In the genomic region with DNA sequence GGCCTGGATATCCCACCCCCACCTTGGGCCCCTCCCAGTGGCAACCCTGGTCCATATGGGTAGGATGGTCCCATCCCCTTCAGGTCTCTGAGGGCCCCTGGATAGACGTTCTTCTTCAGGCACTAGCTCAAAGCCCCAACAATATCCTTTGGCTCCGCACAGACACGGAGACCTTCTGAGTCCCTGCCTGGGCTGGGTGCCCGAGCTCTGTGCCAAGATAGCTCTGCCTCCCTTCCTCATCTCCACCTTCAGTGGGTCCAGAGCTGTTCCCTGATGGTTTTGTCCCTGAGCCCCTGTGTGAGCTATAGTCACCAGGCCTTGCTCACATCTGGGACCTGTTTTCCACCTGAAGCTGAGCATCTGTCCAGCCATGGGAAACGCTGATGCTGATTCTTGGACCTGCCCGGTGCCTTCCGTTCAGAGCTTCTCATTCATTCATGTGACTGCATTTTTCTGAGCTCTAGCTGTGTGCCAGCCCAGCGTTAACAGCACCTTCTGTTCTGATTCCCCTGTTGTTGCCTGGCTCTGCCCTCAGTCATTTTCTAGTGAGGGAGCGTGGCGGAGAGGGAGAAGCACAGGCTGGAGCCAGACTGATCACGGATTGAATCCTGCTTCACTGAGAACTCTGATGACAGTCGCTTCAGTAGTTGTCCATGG, we compare ENCODE assay signal across 9 mouse cellular contexts. TPM values are rescaled to one million over a fixed set of nuclear protein-coding genes. Genes with fewer than 3 reads are reported as not detected.
A peak's percentile ranks its signal among the peaks of the same experiment; 100 is the strongest.
DNase-seq lines count a peak whose midpoint lies in the region; ATAC-seq lines count a peak whose summit lies in the region.
"Had no signal": no experiment of that assay in that cellular context is flagged by ENCODE, and none has a peak within 500 bp of the region (broad histone marks: within the 10 kb centered on the region; RNA-seq: fewer than 3 reads in every experiment).

No protein-coding gene starts in this region.

- H3K27ac ChIP-seq in forebrain, embryonic 15.5 days (replicated peaks) = peak overlapping the region; percentile 53
- no peak overlapping the region for H3K27ac ChIP-seq in forebrain, embryonic 11.5 days (ENCODE audit: low read depth, low read length)
- H3K27ac ChIP-seq in heart, embryonic 15.5 days = peak overlapping the region; percentile 80

- WGBS in forebrain, embryonic 15.5 days = 68% methylated on average over 12 of the region's 12 CpGs
- WGBS in forebrain, embryonic 11.5 days = 80% methylated on average over 12 of the region's 12 CpGs
- 53% methylated on average over 12 of the region's 12 CpGs for whole genome bisulfite sequencing in heart, embryonic 15.5 days

- no peak overlapping the region for H3K4me3 ChIP-seq in forebrain, embryonic 15.5 days
- no peak overlapping the region for H3K4me3 ChIP-seq in forebrain, embryonic 11.5 days (ENCODE audit: low read depth, low read length)
- no peak overlapping the region for H3K4me3 ChIP-seq in heart, embryonic 15.5 days

- no peaks in the 10 kb centered on the region for H3K36me3 ChIP-seq in forebrain, embryonic 15.5 days
- no peaks in the 10 kb centered on the region for H3K36me3 ChIP-seq in forebrain, embryonic 11.5 days (ENCODE audit: control insufficient read depth, insufficient read depth, low read length)
- no peaks in the 10 kb centered on the region for H3K36me3 ChIP-seq in heart, embryonic 15.5 days

- H3K9me3 ChIP-seq in forebrain, embryonic 15.5 days = no peaks in the 10 kb centered on the region
- no peaks in the 10 kb centered on the region for H3K9me3 ChIP-seq in forebrain, embryonic 11.5 days (ENCODE audit: control insufficient read depth, low read length)
- H3K9me3 ChIP-seq in heart, embryonic 15.5 days (replicated peaks) = no peaks in the 10 kb centered on the region

- DNase-seq in forebrain, embryonic 11.5 days (ENCODE audit: low spot score) = no peak
- DNase-seq in right cerebral cortex, adult 2 months (ENCODE audit: low spot score in 2 of 2) = peak; percentile 40 to 44
- DNase-seq in right cerebral cortex, postnatal 36 days (ENCODE audit: low spot score in 2 of 2) = no peak
- DNase-seq in kidney, postnatal 4 days = no peak
- DNase-seq in embryo, embryonic 11 days = no peak
- no peak for DNase-seq in liver

- H3K4me2 ChIP-seq in forebrain, embryonic 15.5 days (replicated peaks) = no peak overlapping the region
- no peak overlapping the region for H3K4me2 ChIP-seq in forebrain, embryonic 11.5 days (ENCODE audit: low read depth, low read length, severe bottlenecking)
- no peak overlapping the region for H3K4me2 ChIP-seq in heart, embryonic 15.5 days

- peaks cover 12% of the 10 kb centered on the region for H3K4me1 ChIP-seq in forebrain, embryonic 15.5 days
- no peaks in the 10 kb centered on the region for H3K4me1 ChIP-seq in forebrain, embryonic 11.5 days (replicated peaks; ENCODE audit: control insufficient read depth, insufficient read depth, low read length)
- peaks cover 68% of the 10 kb centered on the region for H3K4me1 ChIP-seq in heart, embryonic 15.5 days (replicated peaks)

- H3K9ac ChIP-seq in forebrain, embryonic 15.5 days (replicated peaks) = no peak overlapping the region
- no peak overlapping the region for H3K9ac ChIP-seq in forebrain, embryonic 11.5 days (ENCODE audit: low read length)
- no peak overlapping the region for H3K9ac ChIP-seq in heart, embryonic 15.5 days

- ATAC-seq in forebrain, embryonic 15.5 days (replicated peaks) = peak; percentile 55; the same call in 1 of the 2 replicates
- ATAC-seq in forebrain, embryonic 11.5 days (replicated peaks; ENCODE audit: low FRiP score) = no peak
- ATAC-seq in heart, embryonic 15.5 days (replicated peaks; ENCODE audit: insufficient number of reproducible peaks, insufficient read depth, low FRiP score, low read depth) = peak; percentile 33; the same call in 1 of the 2 replicates

- H3K27me3 ChIP-seq in forebrain, embryonic 15.5 days = no peaks in the 10 kb centered on the region
- H3K27me3 ChIP-seq in forebrain, embryonic 11.5 days (ENCODE audit: control insufficient read depth, insufficient read depth, low read length) = no peaks in the 10 kb centered on the region
- H3K27me3 ChIP-seq in heart, embryonic 15.5 days = no peaks in the 10 kb centered on the region

RNA-seq across cellular contexts. Expression of a gene that starts 10.2 kb away (rescaled TPM):
- 2.3 and 3.1 TPM in 2 replicates for polyA plus RNA-seq in forebrain, embryonic 15.5 days (2015; fragmentation: Nextera tagmentation; extraction: Ambion mirVana)
- polyA plus RNA-seq in forebrain, embryonic 11.5 days (2014; fragmentation: Nextera tagmentation; extraction: Ambion mirVana) = 0.20 and 0.24 TPM in 2 replicates
- 16.5 and 27.5 TPM in 2 replicates for polyA plus RNA-seq in heart, embryonic 15.5 days (2015; fragmentation: Nextera tagmentation; extraction: Ambion mirVana)

RNA-seq across cellular contexts. Expression of a gene that starts 32.1 kb away (rescaled TPM):
- not detected in 2 replicates for polyA plus RNA-seq in forebrain, embryonic 15.5 days (2015; fragmentation: Nextera tagmentation; extraction: Ambion mirVana)
- polyA plus RNA-seq in forebrain, embryonic 11.5 days (2014; fragmentation: Nextera tagmentation; extraction: Ambion mirVana) = not detected in 2 replicates
- polyA plus RNA-seq in heart, embryonic 15.5 days (2015; fragmentation: Nextera tagmentation; extraction: Ambion mirVana) = not detected in 2 replicates
- polyA plus RNA-seq: embryonic facial prominence, embryonic 14.5 days had no signal

Comparison
In these comparisons a context has a peak if more than half of its experiments do, and no peak if none do; other contexts are left out.
1. DNase-seq: peak in right cerebral cortex, adult 2 months (2 of 2); none in forebrain, embryonic 11.5 days (single experiment), right cerebral cortex, postnatal 36 days (0 of 2), kidney, postnatal 4 days (0 of 2), embryo, embryonic 11 days (single experiment) and liver (single experiment).